Mouse (Mus musculus): Measurements from ENCODE around the gene Rasgef1b.

Rasgef1b gene

GRCm38 (mm10) chr5:99513209-99513880 is 215.5 kb downstream of the Rasgef1b start:
- in situ Hi-C loops (cut with MboI; ENCODE audit: low pct_unique_long_range_greater_than_20kb in 1 of 2, low sequenced_read_pairs in 2 of 2, unreplicated experiment in 1 of 2), result no loop called here

- in situ Hi-C loops (cut with MboI; ENCODE audit: low pct_unique_long_range_greater_than_20kb in 1 of 2, low sequenced_read_pairs in 2 of 2, unreplicated experiment in 1 of 2), result no loop called here
Measured at GRCm38 (mm10) chr5:99511081-99511480, 217.8 kb downstream of the Rasgef1b start.

GRCm38 (mm10) chr5:99506109-99506508 is 222.8 kb downstream of the Rasgef1b start:
- in situ Hi-C loops (cut with MboI; ENCODE audit: low pct_unique_long_range_greater_than_20kb in 1 of 2, low sequenced_read_pairs in 2 of 2, unreplicated experiment in 1 of 2), result no loop called here

GRCm38 (mm10) chr5:99504349-99504830 is 224.5 kb downstream of the Rasgef1b start:
- in situ Hi-C loops (cut with MboI; ENCODE audit: low pct_unique_long_range_greater_than_20kb in 1 of 2, low sequenced_read_pairs in 2 of 2, unreplicated experiment in 1 of 2), result no loop called here

GRCm38 (mm10) chr5:99502681-99503080 is 226.2 kb downstream of the Rasgef1b start:
- in situ Hi-C loops (cut with MboI; ENCODE audit: low pct_unique_long_range_greater_than_20kb in 1 of 2, low sequenced_read_pairs in 2 of 2, unreplicated experiment in 1 of 2), result no loop called here

- in situ Hi-C loops (cut with MboI; ENCODE audit: low pct_unique_long_range_greater_than_20kb in 1 of 2, low sequenced_read_pairs in 2 of 2, unreplicated experiment in 1 of 2), result no loop called here
Measured at GRCm38 (mm10) chr5:99499404-99500089, 229.3 kb downstream of the Rasgef1b start.

GRCm38 (mm10) chr5:99497856-99498255 is 231.0 kb downstream of the Rasgef1b start:
- in situ Hi-C loops (cut with MboI; ENCODE audit: low pct_unique_long_range_greater_than_20kb in 1 of 2, low sequenced_read_pairs in 2 of 2, unreplicated experiment in 1 of 2), result no loop called here

- in situ Hi-C loops (cut with MboI; ENCODE audit: low pct_unique_long_range_greater_than_20kb in 1 of 2, low sequenced_read_pairs in 2 of 2, unreplicated experiment in 1 of 2), result no loop called here
Measured at GRCm38 (mm10) chr5:99496931-99497782, 231.7 kb downstream of the Rasgef1b start.

- in situ Hi-C loops (cut with MboI; ENCODE audit: low pct_unique_long_range_greater_than_20kb in 1 of 2, low sequenced_read_pairs in 2 of 2, unreplicated experiment in 1 of 2), result no loop called here
Measured at GRCm38 (mm10) chr5:99496157-99496453, 232.8 kb downstream of the Rasgef1b start.

GRCm38 (mm10) chr5:99495354-99496156 is 233.3 kb downstream of the Rasgef1b start:
- in situ Hi-C loops (cut with MboI; ENCODE audit: low pct_unique_long_range_greater_than_20kb in 1 of 2, low sequenced_read_pairs in 2 of 2, unreplicated experiment in 1 of 2), result no loop called here

- in situ Hi-C loops (cut with MboI; ENCODE audit: low pct_unique_long_range_greater_than_20kb in 1 of 2, low sequenced_read_pairs in 2 of 2, unreplicated experiment in 1 of 2), result no loop called here
Measured at GRCm38 (mm10) chr5:99493861-99494260, 235.0 kb downstream of the Rasgef1b start.

GRCm38 (mm10) chr5:99493017-99493416 is 235.8 kb downstream of the Rasgef1b start:
- in situ Hi-C loops (cut with MboI; ENCODE audit: low pct_unique_long_range_greater_than_20kb in 1 of 2, low sequenced_read_pairs in 2 of 2, unreplicated experiment in 1 of 2), result no loop called here

GRCm38 (mm10) chr5:99488479-99489158 is 240.2 kb downstream of the Rasgef1b start:
- in situ Hi-C loops (cut with MboI; ENCODE audit: low pct_unique_long_range_greater_than_20kb in 1 of 2, low sequenced_read_pairs in 2 of 2, unreplicated experiment in 1 of 2), result no loop called here

- in situ Hi-C loops (cut with MboI; ENCODE audit: low pct_unique_long_range_greater_than_20kb in 1 of 2, low sequenced_read_pairs in 2 of 2, unreplicated experiment in 1 of 2), result no loop called here
Measured at GRCm38 (mm10) chr5:99487009-99487858, 241.6 kb downstream of the Rasgef1b start.

GRCm38 (mm10) chr5:99483162-99483561 is 245.7 kb downstream of the Rasgef1b start:
- in situ Hi-C loops (cut with MboI; ENCODE audit: low pct_unique_long_range_greater_than_20kb in 1 of 2, low sequenced_read_pairs in 2 of 2, unreplicated experiment in 1 of 2), result no loop called here

- in situ Hi-C loops (cut with MboI; ENCODE audit: low pct_unique_long_range_greater_than_20kb in 1 of 2, low sequenced_read_pairs in 2 of 2, unreplicated experiment in 1 of 2), result no loop called here
Measured at GRCm38 (mm10) chr5:99482524-99482923, 246.3 kb downstream of the Rasgef1b start.

- in situ Hi-C loops (cut with MboI; ENCODE audit: low pct_unique_long_range_greater_than_20kb in 1 of 2, low sequenced_read_pairs in 2 of 2, unreplicated experiment in 1 of 2), result no loop called here
Measured at GRCm38 (mm10) chr5:99482016-99482415, 246.8 kb downstream of the Rasgef1b start.
